ENCODE assay signal across 7 mouse cellular contexts in the genomic region with DNA sequence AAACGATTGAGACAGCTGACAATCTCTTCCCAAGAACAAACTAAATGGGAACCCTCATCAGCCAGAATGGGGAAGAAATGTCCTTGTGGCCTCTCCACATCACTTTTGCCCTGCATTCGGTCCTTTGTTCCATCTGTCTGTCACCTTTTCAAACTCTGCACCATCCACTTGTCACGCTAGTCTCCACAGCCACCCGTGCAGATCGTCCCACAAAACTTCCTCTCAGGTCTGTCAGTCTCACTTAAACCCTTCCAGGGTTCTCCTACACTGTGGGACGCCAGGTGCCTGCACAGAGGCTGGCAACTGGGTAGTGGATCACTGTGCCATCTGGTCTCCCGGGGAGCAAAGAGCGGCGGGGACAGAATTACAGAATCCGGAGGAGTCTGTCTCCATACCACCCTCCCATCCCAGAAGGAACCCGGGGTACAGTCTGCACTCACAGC. TPM values are rescaled to one million over a fixed set of nuclear protein-coding genes. Genes with fewer than 3 reads are reported as not detected.
DNase-seq lines count a peak whose midpoint lies in the region; ATAC-seq lines count a peak whose summit lies in the region.

No protein-coding gene starts in this region.

- H3K9me3 ChIP-seq in megakaryocyte, embryonic 14.5 days, result no peaks in the 10 kb centered on the region
- no peaks in the 10 kb centered on the region for H3K9me3 ChIP-seq in embryonic facial prominence, embryonic 15.5 days (replicated peaks)
- no peaks in the 10 kb centered on the region for H3K9me3 ChIP-seq in limb, embryonic 13.5 days
- H3K9me3 ChIP-seq in stomach, embryonic 14.5 days (ENCODE audit: control insufficient read depth, low read depth, low read length), result no peaks in the 10 kb centered on the region

- peaks cover 9% of the 10 kb centered on the region for H3K27me3 ChIP-seq in megakaryocyte, embryonic 14.5 days (replicated peaks)
- no peaks in the 10 kb centered on the region for H3K27me3 ChIP-seq in embryonic facial prominence, embryonic 15.5 days
- H3K27me3 ChIP-seq in limb, embryonic 13.5 days, result 0 out of 2 replicates have a peak, but pooled peaks cover 5% of the 10 kb centered on the region
- no peaks in the 10 kb centered on the region for H3K27me3 ChIP-seq in stomach, embryonic 14.5 days (ENCODE audit: control insufficient read depth, insufficient read depth, low read length)

- H3K9ac ChIP-seq in embryonic facial prominence, embryonic 15.5 days, result peak overlapping the region; percentile 21; the same call in 1 of the 2 replicates
- H3K9ac ChIP-seq in limb, embryonic 13.5 days, result peak overlapping the region; percentile 83
- peak overlapping the region; percentile 82; the same call in 1 of the 2 replicates for H3K9ac ChIP-seq in stomach, embryonic 14.5 days (replicated peaks; ENCODE audit: low read depth, low read length)

- H3K4me1 ChIP-seq in megakaryocyte, embryonic 14.5 days, result peaks cover 11% of the 10 kb centered on the region
- H3K4me1 ChIP-seq in embryonic facial prominence, embryonic 15.5 days, result 0 out of 2 replicates have a peak, but pooled peaks cover 4% of the 10 kb centered on the region
- H3K4me1 ChIP-seq in limb, embryonic 13.5 days, result peaks cover 5% of the 10 kb centered on the region; the same call in 1 of the 2 replicates
- H3K4me1 ChIP-seq in stomach, embryonic 14.5 days (ENCODE audit: control insufficient read depth, insufficient read depth, low read length), result no peaks in the 10 kb centered on the region

- H3K36me3 ChIP-seq in megakaryocyte, embryonic 14.5 days (replicated peaks; ENCODE audit: low read length), result no peaks in the 10 kb centered on the region
- no peaks in the 10 kb centered on the region for H3K36me3 ChIP-seq in embryonic facial prominence, embryonic 15.5 days
- H3K36me3 ChIP-seq in limb, embryonic 13.5 days, result no peaks in the 10 kb centered on the region
- peaks cover 3% of the 10 kb centered on the region; the same call in 1 of the 2 replicates for H3K36me3 ChIP-seq in stomach, embryonic 14.5 days (ENCODE audit: control insufficient read depth, insufficient read depth, low read length)

- WGBS in embryonic facial prominence, embryonic 15.5 days, result 6% methylated on average over 11 of the region's 11 CpGs
- WGBS in limb, embryonic 13.5 days, result 7% methylated on average over 11 of the region's 11 CpGs
- 5% methylated on average over 11 of the region's 11 CpGs for WGBS in stomach, embryonic 14.5 days

- DNase-seq in spleen, postnatal 4 days (ENCODE audit: low spot score in 2 of 2), result no peak
- DNase-seq in ovary, postnatal 10 days (ENCODE audit: low spot score), result no peak

- peak overlapping the region; percentile 73 for H3K4me2 ChIP-seq in embryonic facial prominence, embryonic 15.5 days (replicated peaks)
- peak overlapping the region; percentile 76 for H3K4me2 ChIP-seq in limb, embryonic 13.5 days (replicated peaks)
- H3K4me2 ChIP-seq in stomach, embryonic 14.5 days (replicated peaks; ENCODE audit: low read depth, low read length), result peak overlapping the region; percentile 72

- no peak overlapping the region for H3K27ac ChIP-seq in embryonic facial prominence, embryonic 15.5 days (replicated peaks)
- no peak overlapping the region for H3K27ac ChIP-seq in limb, embryonic 13.5 days
- no peak overlapping the region for H3K27ac ChIP-seq in stomach, embryonic 14.5 days (ENCODE audit: low read length)

- ATAC-seq in megakaryocyte, adult 5-6 weeks (ENCODE audit: poor library complexity, severe bottlenecking), result no peak; the same call in 1 of the 2 replicates
- ATAC-seq in embryonic facial prominence, embryonic 15.5 days (ENCODE audit: insufficient number of reproducible peaks, low FRiP score, low TSS enrichment, low read depth), result no peak; the same call in 1 of the 2 replicates
- peak; percentile 24 for ATAC-seq in limb, embryonic 13.5 days (ENCODE audit: low FRiP score, low read depth)
- peak; percentile 42 for ATAC-seq in stomach, embryonic 14.5 days (ENCODE audit: insufficient number of reproducible peaks, insufficient read depth, low FRiP score, low read depth)

- peak overlapping the region; percentile 98 for H3K4me3 ChIP-seq in megakaryocyte, embryonic 14.5 days (replicated peaks)
- H3K4me3 ChIP-seq in embryonic facial prominence, embryonic 15.5 days (replicated peaks), result peak overlapping the region; percentile 72
- H3K4me3 ChIP-seq in limb, embryonic 13.5 days, result peak overlapping the region; percentile 74
- H3K4me3 ChIP-seq in stomach, embryonic 14.5 days (ENCODE audit: low read depth, low read length), result peak overlapping the region; percentile 84

RNA-seq across cellular contexts. Expression of a gene that starts 0.6 kb away (rescaled TPM):
- 0.36 TPM in 1 of 2 replicates, not detected in the other for polyA plus RNA-seq in megakaryocyte, embryonic 14.5 days (2012; ENCODE audit: insufficient read depth, low replicate concordance)
- 2.8 and 3.7 TPM in 2 replicates for total RNA-seq in megakaryocyte, adult 5-6 weeks (2015)
- 3.6 and 5.5 TPM in 2 replicates for total RNA-seq in megakaryocyte, adult 5-6 weeks (2017)
- 36.5 and 38.2 TPM in 2 replicates for polyA plus RNA-seq in embryonic facial prominence, embryonic 15.5 days (2015; fragmentation: Nextera tagmentation; extraction: Ambion mirVana)
- polyA plus RNA-seq in limb, embryonic 13.5 days (2015; fragmentation: Nextera tagmentation; extraction: Ambion mirVana), result 58.6 and 62.2 TPM in 2 replicates
- 38.7 and 45.6 TPM in 2 replicates for polyA plus RNA-seq in stomach, embryonic 14.5 days (2014; fragmentation: Nextera tagmentation; extraction: Ambion mirVana)

RNA-seq across cellular contexts. Expression of a gene that starts 42.9 kb away (rescaled TPM):
- not detected in 2 replicates for polyA plus RNA-seq in megakaryocyte, embryonic 14.5 days (2012; ENCODE audit: insufficient read depth, low replicate concordance)
- 4.1 and 6.7 TPM in 2 replicates for total RNA-seq in megakaryocyte, adult 5-6 weeks (2015)
- total RNA-seq in megakaryocyte, adult 5-6 weeks (2017), result 7.5 and 14.7 TPM in 2 replicates
- 7.1 and 9.7 TPM in 2 replicates for polyA plus RNA-seq in embryonic facial prominence, embryonic 15.5 days (2015; fragmentation: Nextera tagmentation; extraction: Ambion mirVana)
- polyA plus RNA-seq in limb, embryonic 13.5 days (2015; fragmentation: Nextera tagmentation; extraction: Ambion mirVana), result 2.9 and 4.3 TPM in 2 replicates
- 7.0 and 7.9 TPM in 2 replicates for polyA plus RNA-seq in stomach, embryonic 14.5 days (2014; fragmentation: Nextera tagmentation; extraction: Ambion mirVana)

RNA-seq across cellular contexts. Expression of a gene that starts 47.2 kb away (rescaled TPM):
- not detected in 2 replicates for polyA plus RNA-seq in megakaryocyte, embryonic 14.5 days (2012; ENCODE audit: insufficient read depth, low replicate concordance)
- 0.29 and 0.75 TPM in 2 replicates for total RNA-seq in megakaryocyte, adult 5-6 weeks (2015)
- 0.57 and 2.6 TPM in 2 replicates for total RNA-seq in megakaryocyte, adult 5-6 weeks (2017)
- 7.5 and 8.1 TPM in 2 replicates for polyA plus RNA-seq in embryonic facial prominence, embryonic 15.5 days (2015; fragmentation: Nextera tagmentation; extraction: Ambion mirVana)
- polyA plus RNA-seq in limb, embryonic 13.5 days (2015; fragmentation: Nextera tagmentation; extraction: Ambion mirVana), result 2.2 and 3.2 TPM in 2 replicates
- 1.8 and 2.1 TPM in 2 replicates for polyA plus RNA-seq in stomach, embryonic 14.5 days (2014; fragmentation: Nextera tagmentation; extraction: Ambion mirVana)

RNA-seq across cellular contexts. Expression of a gene that starts 47.3 kb away (rescaled TPM):
- polyA plus RNA-seq in megakaryocyte, embryonic 14.5 days (2012; ENCODE audit: insufficient read depth, low replicate concordance), result 15.5 and 21.9 TPM in 2 replicates
- total RNA-seq in megakaryocyte, adult 5-6 weeks (2015), result 7.9 and 13.2 TPM in 2 replicates
- total RNA-seq in megakaryocyte, adult 5-6 weeks (2017), result 25.9 and 35.8 TPM in 2 replicates
- polyA plus RNA-seq in embryonic facial prominence, embryonic 15.5 days (2015; fragmentation: Nextera tagmentation; extraction: Ambion mirVana), result 125 and 137 TPM in 2 replicates
- 128 and 135 TPM in 2 replicates for polyA plus RNA-seq in limb, embryonic 13.5 days (2015; fragmentation: Nextera tagmentation; extraction: Ambion mirVana)
- 123 and 125 TPM in 2 replicates for polyA plus RNA-seq in stomach, embryonic 14.5 days (2014; fragmentation: Nextera tagmentation; extraction: Ambion mirVana)

Comparison
In these comparisons a context has a peak if more than half of its experiments do, and no peak if none do; other contexts are left out.
1. ATAC-seq: peak in limb, embryonic 13.5 days (single experiment) and stomach, embryonic 14.5 days (single experiment); none in megakaryocyte, adult 5-6 weeks (single experiment) and embryonic facial prominence, embryonic 15.5 days (single experiment).
2. H3K9ac ChIP-seq: peak in every context shown above with its lines; median percentile 83 in limb, embryonic 13.5 days; 82 in stomach, embryonic 14.5 days; 21 in embryonic facial prominence, embryonic 15.5 days.
3. RNA of a gene that starts 0.6 kb away (polyA plus RNA-seq): 58.6 to 62.2 TPM in limb, embryonic 13.5 days, 38.7 to 45.6 TPM in stomach, embryonic 14.5 days and 36.5 to 38.2 TPM in embryonic facial prominence, embryonic 15.5 days; 0.36 TPM in megakaryocyte, embryonic 14.5 days; every median in the first group is over 10 times any median in the second.
4. Peak in every context shown above with its lines, with median percentiles within 50 percentile points of each other: H3K4me3 ChIP-seq and H3K4me2 ChIP-seq.